Mouse (Mus musculus) cerebellum, adult 18-20 months (tissue): ENCODE results near the gene Gtf3c6.

ENCODE experiments used
- DNase-seq, 2 experiments: peaks; one replicate each; pipeline ENCODE4 v3.0.0; 2021

Gene Gtf3c6

GRCm38 (mm10) chr10:40258401-40258966 is 576 bp upstream of the Gtf3c6 start:
- peak; percentile 17 to 22 for DNase-seq

GRCm38 (mm10) chr10:40256716-40257115 is 1.2 kb downstream of the Gtf3c6 start:
- DNase-seq = peak; percentile 53 to 60

GRCm38 (mm10) chr10:40250969-40251368 is 6.9 kb downstream of the Gtf3c6 start:
- DNase-seq = no peak

- no peak for DNase-seq
Measured at GRCm38 (mm10) chr10:40249625-40250024, 8.3 kb downstream of the Gtf3c6 start.

- peak in 1 of 2 experiments; percentile 9 for DNase-seq
Measured at GRCm38 (mm10) chr10:40247166-40247716, 10.7 kb downstream of the Gtf3c6 start.

GRCm38 (mm10) chr10:40246374-40247165 is 11.3 kb downstream of the Gtf3c6 start, which contains the start of gene Rpf2:
TSS of gene Rpf2 (minus strand) at chr10:40247036.
- DNase-seq = peak; percentile 84 to 85

GRCm38 (mm10) chr10:40237826-40238225 is 20.1 kb downstream of the Gtf3c6 start:
- no peak for DNase-seq

GRCm38 (mm10) chr10:40233241-40233640 is 24.7 kb downstream of the Gtf3c6 start:
- DNase-seq = no peak

GRCm38 (mm10) chr10:40232442-40232841 is 25.5 kb downstream of the Gtf3c6 start:
- no peak for DNase-seq

GRCm38 (mm10) chr10:40229725-40230124 is 28.2 kb downstream of the Gtf3c6 start:
- DNase-seq = no peak

GRCm38 (mm10) chr10:40227660-40228303 is 30.1 kb downstream of the Gtf3c6 start:
- DNase-seq = no peak

- DNase-seq = no peak
Measured at GRCm38 (mm10) chr10:40218874-40219273, 39.0 kb downstream of the Gtf3c6 start.

- DNase-seq = peak; percentile 85 to 86
Measured at GRCm38 (mm10) chr10:40212443-40213169, 45.3 kb downstream of the Gtf3c6 start.
